Mouse (Mus musculus) cerebellum, adult 9-11 months (tissue): ENCODE results near the gene Fam185a.

Experiments
- DNase-seq: peaks from one replicate; pipeline ENCODE4 v3.0.0; 2022

The Fam185a gene

GRCm38 (mm10) chr5:21496321-21496720 is 71.6 kb downstream of the Fam185a start:
- DNase-seq = no peak

DNA sequence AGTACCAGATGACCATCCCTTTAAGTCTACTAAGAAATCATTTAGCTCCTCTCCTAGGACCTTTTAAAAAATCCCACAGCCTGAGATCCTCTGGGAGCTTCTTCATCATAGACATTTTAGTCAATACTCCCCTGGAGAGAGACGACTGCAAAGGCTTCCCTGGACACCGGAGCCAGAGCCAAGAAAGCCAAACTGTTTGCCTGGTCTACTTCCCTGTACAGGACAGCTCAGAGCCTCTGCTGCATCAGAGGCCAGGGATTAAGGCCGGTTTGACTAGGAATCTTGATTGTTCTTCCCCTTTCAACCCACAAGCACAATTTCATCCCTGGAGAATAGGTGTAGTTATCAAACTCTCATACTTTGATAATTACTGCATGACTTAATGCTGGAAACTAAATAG is 72.1 kb downstream of the Fam185a start:
- DNase-seq = no peak

GRCm38 (mm10) chr5:21498490-21498889 is 73.7 kb downstream of the Fam185a start:
- no peak for DNase-seq

DNA sequence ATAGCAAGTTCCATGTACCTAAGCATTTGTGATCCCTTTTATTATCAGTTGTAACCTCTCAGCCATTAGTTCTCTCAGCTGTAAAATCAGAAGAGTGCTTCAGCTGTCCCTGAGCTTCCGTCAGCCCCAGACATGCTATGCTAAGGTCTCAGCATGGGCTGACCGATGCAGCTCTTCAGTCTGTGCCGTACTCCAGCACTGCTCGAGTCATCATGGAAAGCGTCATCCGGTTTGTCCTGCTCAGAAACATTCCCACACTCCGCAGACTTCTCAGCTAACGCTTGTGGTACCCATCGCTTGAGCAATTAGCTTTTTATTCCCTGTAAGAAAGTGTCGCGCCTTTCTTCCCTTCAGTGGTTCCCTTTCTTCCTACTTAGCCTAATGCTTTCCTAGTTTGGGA is 74.2 kb downstream of the Fam185a start:
- no peak for DNase-seq

DNA sequence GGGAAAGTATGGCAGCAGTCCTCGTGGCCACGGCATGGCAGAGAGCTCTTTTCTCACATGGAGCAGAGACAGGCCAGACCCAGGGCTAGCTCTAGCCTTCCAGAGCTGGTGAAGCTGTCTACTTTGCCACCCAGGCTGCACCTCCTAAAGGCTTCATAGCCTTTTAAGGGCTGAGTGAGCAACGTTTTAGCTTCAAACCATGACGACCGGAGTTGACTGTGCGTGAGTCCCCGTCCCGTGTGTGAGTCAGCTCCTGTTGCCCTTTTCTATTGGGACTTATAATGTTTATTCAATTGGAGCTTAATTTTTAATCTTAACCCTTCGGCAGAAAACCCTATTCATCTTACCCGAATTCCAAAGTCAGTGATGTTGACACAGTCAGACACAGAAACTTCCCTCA is 75.4 kb downstream of the Fam185a start:
- DNase-seq = no peak

- DNase-seq = no peak
These were observed 76.2 kb downstream of the Fam185a start for GRCm38 (mm10) chr5:21500941-21501340.

- no peak for DNase-seq
These were observed 78.3 kb downstream of the Fam185a start for GRCm38 (mm10) chr5:21502936-21503610.

GRCm38 (mm10) chr5:21505159-21505558 is 80.4 kb downstream of the Fam185a start:
- DNase-seq = no peak

DNA sequence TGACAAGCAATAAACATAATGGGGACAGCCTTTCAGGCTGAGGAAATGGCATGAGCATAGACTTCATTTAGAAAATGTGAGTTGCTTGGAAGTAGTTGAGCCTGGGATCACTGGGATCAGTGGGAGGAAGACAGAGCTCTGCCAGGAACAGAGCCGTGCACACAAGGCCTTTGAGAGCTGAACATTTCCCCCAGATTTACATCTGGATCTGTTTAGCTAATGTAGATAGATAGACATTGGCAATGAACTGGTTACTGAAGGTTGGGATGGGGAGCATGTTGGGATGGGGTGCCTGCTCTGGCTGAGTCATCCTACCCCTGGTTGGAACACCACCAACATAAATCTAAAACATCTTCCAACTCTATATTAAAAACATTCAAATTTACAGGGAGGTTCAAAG is 82.1 kb downstream of the Fam185a start:
- DNase-seq = no peak

DNA sequence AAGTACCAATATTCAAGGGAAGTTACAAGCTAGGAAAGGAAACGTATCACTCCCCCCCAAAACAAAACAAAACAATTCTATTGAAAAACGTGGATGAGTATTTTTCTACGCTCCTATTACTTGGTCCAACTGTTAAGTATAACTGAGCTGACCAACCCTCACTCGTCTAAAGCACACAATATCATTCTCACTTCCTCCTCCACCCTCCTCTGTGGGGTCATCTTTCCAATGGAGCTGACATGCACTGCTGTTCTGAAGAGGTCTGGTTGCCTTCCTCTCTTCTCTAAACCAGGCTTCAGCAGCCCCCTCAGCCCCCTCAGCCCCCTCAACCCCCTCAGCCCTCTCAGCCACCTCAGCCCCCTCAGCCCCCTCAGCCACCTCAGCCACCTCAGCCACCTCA is 85.0 kb downstream of the Fam185a start:
- DNase-seq = no peak

- DNase-seq = no peak
These were observed 88.6 kb downstream of the Fam185a start for GRCm38 (mm10) chr5:21513363-21513762.

- no peak for DNase-seq
These were observed 92.8 kb downstream of the Fam185a start for GRCm38 (mm10) chr5:21517562-21517961.

GRCm38 (mm10) chr5:21518207-21518606 is 93.4 kb downstream of the Fam185a start:
- no peak for DNase-seq

GRCm38 (mm10) chr5:21519166-21519565 is 94.4 kb downstream of the Fam185a start:
- no peak for DNase-seq

GRCm38 (mm10) chr5:21526835-21527485 is 102.2 kb downstream of the Fam185a start:
- DNase-seq = no peak

GRCm38 (mm10) chr5:21527488-21527911 is 102.7 kb downstream of the Fam185a start:
- DNase-seq = no peak

- DNase-seq = no peak
These were observed 103.5 kb downstream of the Fam185a start for GRCm38 (mm10) chr5:21528068-21528842.

DNA sequence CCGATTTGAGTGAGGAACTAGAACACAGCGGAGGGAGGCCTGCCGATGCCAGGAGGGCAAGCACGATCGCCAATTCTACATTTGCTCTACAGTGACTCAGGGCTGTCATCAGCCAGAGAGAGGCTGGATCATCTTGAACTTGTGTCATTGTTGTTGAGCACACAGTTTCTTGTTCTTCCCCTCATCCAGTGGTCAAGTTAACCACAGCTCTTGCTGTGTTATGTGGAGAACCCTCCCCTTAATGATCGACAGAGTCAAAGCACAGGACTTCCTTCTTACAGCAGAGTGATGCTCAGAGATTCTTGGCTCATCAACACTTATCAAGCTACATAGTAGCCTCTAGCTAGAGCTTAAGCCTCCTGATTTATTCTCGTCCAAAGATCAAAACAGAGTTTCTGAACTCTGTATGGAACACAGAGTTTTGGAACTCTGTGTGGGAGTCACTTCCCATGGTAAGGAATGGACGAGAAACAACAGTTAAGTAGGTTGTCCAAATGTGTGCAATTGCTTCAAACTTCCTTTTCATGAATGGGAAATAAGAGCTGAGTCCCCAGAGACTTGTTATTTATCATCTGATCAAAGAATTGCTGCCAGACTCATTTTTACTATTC is 104.5 kb downstream of the Fam185a start:
- DNase-seq = no peak
